15 mouse cellular contexts compared by ENCODE assay signal in genomic region chr12:49945628-49946220, GRCm38 (mm10).
DNase-seq lines count a peak whose midpoint lies in the region; ATAC-seq and TF ChIP-seq lines count a peak whose summit lies in the region.
"Had no signal": no experiment of that assay in that cellular context is flagged by ENCODE, and none has a peak within 500 bp of the region (broad histone marks: within the 10 kb centered on the region; RNA-seq: fewer than 3 reads in every experiment).

No protein-coding gene starts in this region.

- peak; percentile 5 for DNase-seq in embryonic facial prominence, embryonic 14.5 days (ENCODE audit: low spot score)
- no peak for DNase-seq in embryonic facial prominence, embryonic 10.5 days (ENCODE audit: low spot score)
- peak; percentile 29 for DNase-seq in hindbrain, postnatal 0 days (ENCODE audit: low spot score)
- DNase-seq in telencephalon, adult 2 months (ENCODE audit: low read depth, low spot score): peak; percentile 80
- DNase-seq in gastrocnemius, adult 2 months: no peak
- DNase-seq in adrenal gland, postnatal 36 days: no peak
- DNase-seq: adrenal gland, postnatal 10 days; cerebellum, adult 11 months; heart, adult 18-20 months; heart, postnatal 10 days; kidney, postnatal 25 days; lung, postnatal 10 days had no signal

- H3K4me2 ChIP-seq in embryonic facial prominence, embryonic 14.5 days (ENCODE audit: low read depth, low read length): no peak overlapping the region
- no peak overlapping the region for H3K4me2 ChIP-seq in neural tube, embryonic 12.5 days (replicated peaks)
- no peak overlapping the region for H3K4me2 ChIP-seq in neural tube, embryonic 15.5 days
- H3K4me2 ChIP-seq in hindbrain, postnatal 0 days (ENCODE audit: low read depth, low read length): no peak overlapping the region

- H3K4me3 ChIP-seq in embryonic facial prominence, embryonic 14.5 days (ENCODE audit: low read depth, low read length): no peak overlapping the region
- H3K4me3 ChIP-seq in embryonic facial prominence, embryonic 10.5 days: no peak overlapping the region
- no peak overlapping the region for H3K4me3 ChIP-seq in neural tube, embryonic 12.5 days
- H3K4me3 ChIP-seq in neural tube, embryonic 15.5 days (replicated peaks): no peak overlapping the region
- H3K4me3 ChIP-seq in hindbrain, postnatal 0 days (ENCODE audit: low read length): no peak overlapping the region
- no peak overlapping the region for H3K4me3 ChIP-seq in gastrocnemius, adult 2 months

- H3K9me3 ChIP-seq in embryonic facial prominence, embryonic 14.5 days (ENCODE audit: control insufficient read depth, low read length): no peaks in the 10 kb centered on the region
- H3K9me3 ChIP-seq in embryonic facial prominence, embryonic 10.5 days: no peaks in the 10 kb centered on the region
- H3K9me3 ChIP-seq in neural tube, embryonic 12.5 days: no peaks in the 10 kb centered on the region
- no peaks in the 10 kb centered on the region for H3K9me3 ChIP-seq in neural tube, embryonic 15.5 days (replicated peaks)
- H3K9me3 ChIP-seq in hindbrain, postnatal 0 days (ENCODE audit: low read length): no peaks in the 10 kb centered on the region

- H3K27ac ChIP-seq in embryonic facial prominence, embryonic 14.5 days (replicated peaks; ENCODE audit: low read depth, low read length): no peak overlapping the region
- H3K27ac ChIP-seq in embryonic facial prominence, embryonic 10.5 days (replicated peaks): no peak overlapping the region
- H3K27ac ChIP-seq in neural tube, embryonic 12.5 days: no peak overlapping the region
- no peak overlapping the region for H3K27ac ChIP-seq in neural tube, embryonic 15.5 days (replicated peaks)
- no peak overlapping the region for H3K27ac ChIP-seq in hindbrain, postnatal 0 days
- H3K27ac ChIP-seq in gastrocnemius, adult 2 months: no peak overlapping the region

- 49% methylated on average over 4 of the region's 4 CpGs for WGBS in embryonic facial prominence, embryonic 14.5 days
- 68% methylated on average over 4 of the region's 4 CpGs for WGBS in embryonic facial prominence, embryonic 10.5 days
- 26% methylated on average over 4 of the region's 4 CpGs for WGBS in neural tube, embryonic 12.5 days
- 21% methylated on average over 4 of the region's 4 CpGs for WGBS in neural tube, embryonic 15.5 days
- 31% methylated on average over 4 of the region's 4 CpGs for WGBS in hindbrain, postnatal 0 days

- H3K27me3 ChIP-seq in embryonic facial prominence, embryonic 14.5 days (replicated peaks; ENCODE audit: control insufficient read depth, insufficient read depth, low read length): no peaks in the 10 kb centered on the region
- H3K27me3 ChIP-seq in embryonic facial prominence, embryonic 10.5 days (replicated peaks; ENCODE audit: low read depth, poor library complexity, severe bottlenecking): no peaks in the 10 kb centered on the region
- no peaks in the 10 kb centered on the region for H3K27me3 ChIP-seq in neural tube, embryonic 12.5 days (replicated peaks)
- H3K27me3 ChIP-seq in neural tube, embryonic 15.5 days (replicated peaks): no peaks in the 10 kb centered on the region
- no peaks in the 10 kb centered on the region for H3K27me3 ChIP-seq in hindbrain, postnatal 0 days (ENCODE audit: insufficient read depth, low read length)

- H3K36me3 ChIP-seq in embryonic facial prominence, embryonic 14.5 days (ENCODE audit: control insufficient read depth, insufficient read depth, low read length): no peaks in the 10 kb centered on the region
- no peaks in the 10 kb centered on the region for H3K36me3 ChIP-seq in embryonic facial prominence, embryonic 10.5 days (replicated peaks)
- no peaks in the 10 kb centered on the region for H3K36me3 ChIP-seq in neural tube, embryonic 12.5 days
- no peaks in the 10 kb centered on the region for H3K36me3 ChIP-seq in neural tube, embryonic 15.5 days
- H3K36me3 ChIP-seq in hindbrain, postnatal 0 days (ENCODE audit: insufficient read depth, low read length): no peaks in the 10 kb centered on the region

- no peak for ATAC-seq in embryonic facial prominence, embryonic 14.5 days (ENCODE audit: low read depth)
- ATAC-seq in neural tube, embryonic 12.5 days (ENCODE audit: low FRiP score, low read depth): peak; percentile 72
- ATAC-seq in neural tube, embryonic 15.5 days (ENCODE audit: low FRiP score): no peak; the same call in 1 of the 2 replicates
- 0 out of 2 replicates have a peak, but pooled peaks have one; percentile 29 for ATAC-seq in hindbrain, postnatal 0 days
- ATAC-seq: intestine, embryonic 16.5 days had no signal

- intact Hi-C loops in gastrocnemius, adult 2 months (cut with DNase I): no loop called here

- no peak overlapping the region for H3K9ac ChIP-seq in embryonic facial prominence, embryonic 14.5 days (ENCODE audit: low read depth, low read length)
- no peak overlapping the region for H3K9ac ChIP-seq in neural tube, embryonic 12.5 days
- H3K9ac ChIP-seq in neural tube, embryonic 15.5 days (replicated peaks): no peak overlapping the region
- H3K9ac ChIP-seq in hindbrain, postnatal 0 days (replicated peaks; ENCODE audit: low read length): no peak overlapping the region

- TF ChIP-seq CTCF in hindbrain, postnatal 0 days (IDR thresholded peaks at IDR 0.05; ENCODE audit: low read depth): no peak
- TF ChIP-seq CTCF in gastrocnemius, adult 2 months (IDR thresholded peaks at IDR 0.05): no peak

- no peaks in the 10 kb centered on the region for H3K4me1 ChIP-seq in embryonic facial prominence, embryonic 14.5 days (ENCODE audit: control insufficient read depth, insufficient read depth, low read length)
- H3K4me1 ChIP-seq in embryonic facial prominence, embryonic 10.5 days: peaks cover 12% of the 10 kb centered on the region; the same call in 1 of the 2 replicates
- no peaks in the 10 kb centered on the region for H3K4me1 ChIP-seq in neural tube, embryonic 12.5 days
- H3K4me1 ChIP-seq in neural tube, embryonic 15.5 days: 0 out of 2 replicates have a peak, but pooled peaks cover 3% of the 10 kb centered on the region
- H3K4me1 ChIP-seq in hindbrain, postnatal 0 days (ENCODE audit: insufficient read depth, low read length): no peaks in the 10 kb centered on the region

Comparison
In these comparisons a context has a peak if more than half of its experiments do, and no peak if none do; other contexts are left out.
1. ATAC-seq: peak in neural tube, embryonic 12.5 days (single experiment) and hindbrain, postnatal 0 days (single experiment); none in embryonic facial prominence, embryonic 14.5 days (single experiment) and neural tube, embryonic 15.5 days (single experiment).
2. DNase-seq: peak in embryonic facial prominence, embryonic 14.5 days (single experiment), hindbrain, postnatal 0 days (single experiment) and telencephalon, adult 2 months (single experiment); none in embryonic facial prominence, embryonic 10.5 days (single experiment), gastrocnemius, adult 2 months (single experiment) and adrenal gland, postnatal 36 days (0 of 2).